Mouse (Mus musculus): Measurements from ENCODE around the gene Usp22.

Usp22 gene

DNA sequence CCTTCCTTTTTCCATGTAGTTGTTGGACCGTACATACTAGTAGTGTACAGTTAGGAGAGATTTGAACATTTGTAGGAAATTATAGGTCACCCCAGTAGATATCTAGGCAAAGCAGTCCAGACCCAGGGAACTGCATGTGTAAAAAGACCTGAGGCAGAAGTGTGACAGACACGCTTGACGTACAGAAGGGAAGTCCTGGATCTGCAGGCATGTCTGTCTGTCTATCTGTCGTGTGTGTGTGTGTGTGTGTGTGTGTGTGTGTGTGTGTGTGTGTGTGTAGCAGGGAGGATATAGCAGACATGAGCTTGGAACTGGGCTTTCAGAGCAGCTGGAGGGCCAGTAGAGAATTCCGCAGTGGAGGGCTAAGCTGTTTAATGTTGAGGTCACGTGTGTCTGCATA is 65.1 kb downstream of the Usp22 start:
- no peak for DNase-seq (ENCODE audit: low read depth in 2 of 2, low spot score in 2 of 2)

GRCm38 (mm10) chr11:61108911-61109361 is 65.9 kb downstream of the Usp22 start:
- no peak for DNase-seq (ENCODE audit: low read depth in 2 of 2, low spot score in 2 of 2)

- peak; percentile 52 to 58 for DNase-seq (ENCODE audit: low read depth in 2 of 2, low spot score in 2 of 2)
Observed at GRCm38 (mm10) chr11:61104241-61104901, 70.5 kb downstream of the Usp22 start.

DNA sequence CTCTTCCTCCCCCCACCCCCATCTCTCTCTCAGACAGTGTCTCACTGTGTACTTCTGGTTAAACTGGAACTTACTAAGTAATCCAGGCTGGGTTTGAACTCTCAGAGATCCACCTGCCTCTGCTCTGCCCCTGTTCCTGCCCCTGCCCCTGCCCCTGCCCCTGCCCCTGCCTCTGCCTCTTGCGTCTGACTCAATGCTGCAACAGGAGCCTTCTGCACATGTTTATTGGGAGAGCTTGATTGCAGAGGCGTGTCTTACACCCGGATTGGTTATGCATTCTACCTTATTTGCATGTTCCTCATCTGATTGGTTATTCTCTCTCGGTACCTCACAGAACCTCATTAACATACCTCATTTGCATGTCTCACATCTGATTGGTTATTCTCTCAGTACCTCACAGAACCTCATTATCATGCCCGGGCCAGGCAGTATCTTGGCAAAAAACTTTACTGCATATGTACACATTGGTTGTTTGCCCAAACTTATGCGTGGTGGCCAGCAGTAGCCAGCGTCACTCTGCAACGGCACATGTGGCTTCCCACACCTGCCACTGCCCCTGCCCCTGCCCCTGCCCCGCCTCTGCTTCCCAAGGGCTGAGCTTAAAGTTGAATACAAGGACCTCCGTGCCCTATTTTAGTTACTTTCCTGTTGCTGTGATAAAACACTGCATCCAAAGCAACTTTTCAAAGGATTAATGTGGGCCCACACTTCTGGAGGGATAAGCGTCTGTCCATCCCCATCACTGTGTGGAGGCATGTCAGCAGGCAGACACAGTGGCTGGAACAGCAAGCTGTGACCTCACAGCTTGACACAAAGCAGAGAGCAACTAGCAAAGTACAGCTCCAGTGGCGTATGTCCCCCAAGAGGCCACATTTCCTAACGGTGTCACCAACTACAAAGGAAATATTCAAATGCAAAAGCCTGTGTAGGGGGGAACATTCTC is 72.2 kb downstream of the Usp22 start:
- no peak for DNase-seq (ENCODE audit: low read depth in 2 of 2, low spot score in 2 of 2)
